Comparison of ENCODE assay signal across 19 mouse cellular contexts in genomic region chr2:92411705-92412104, GRCm38 (mm10). TPM values are rescaled to one million over a fixed set of nuclear protein-coding genes. Genes with fewer than 3 reads are reported as not detected.
DNase-seq lines count a peak whose midpoint lies in the region; ATAC-seq and TF ChIP-seq lines count a peak whose summit lies in the region.
"Had no signal": no experiment of that assay in that cellular context is flagged by ENCODE, and none has a peak within 500 bp of the region (broad histone marks: within the 10 kb centered on the region; RNA-seq: fewer than 3 reads in every experiment).

No protein-coding gene starts in this region.

- no peaks in the 10 kb centered on the region for H3K9me3 ChIP-seq in kidney, embryonic 14.5 days (ENCODE audit: control insufficient read depth, low read length)
- no peaks in the 10 kb centered on the region for H3K9me3 ChIP-seq in liver, postnatal 0 days (ENCODE audit: low read length)
- H3K9me3 ChIP-seq in hindbrain, embryonic 10.5 days: no peaks in the 10 kb centered on the region
- H3K9me3 ChIP-seq: heart, embryonic 12.5 days; limb, embryonic 15.5 days; midbrain, embryonic 15.5 days had no signal

- H3K4me1 ChIP-seq in kidney, embryonic 14.5 days (ENCODE audit: control insufficient read depth, insufficient read depth, low read length): no peaks in the 10 kb centered on the region
- H3K4me1 ChIP-seq in liver, postnatal 0 days (ENCODE audit: insufficient read depth): no peaks in the 10 kb centered on the region
- no peaks in the 10 kb centered on the region for H3K4me1 ChIP-seq in hindbrain, embryonic 10.5 days (replicated peaks)
- H3K4me1 ChIP-seq: heart, embryonic 12.5 days; limb, embryonic 15.5 days; midbrain, embryonic 15.5 days had no signal

- H3K27ac ChIP-seq in kidney, embryonic 14.5 days (ENCODE audit: low read depth, low read length): no peak overlapping the region
- no peak overlapping the region for H3K27ac ChIP-seq in liver, postnatal 0 days (ENCODE audit: low read depth)
- H3K27ac ChIP-seq in hindbrain, embryonic 10.5 days: no peak overlapping the region
- H3K27ac ChIP-seq: hindbrain, postnatal 0 days; kidney, postnatal 0 days; limb, embryonic 15.5 days; midbrain, embryonic 15.5 days had no signal

- no peaks in the 10 kb centered on the region for H3K27me3 ChIP-seq in kidney, embryonic 14.5 days (ENCODE audit: control insufficient read depth, insufficient read depth, low read length)
- H3K27me3 ChIP-seq in liver, postnatal 0 days (ENCODE audit: insufficient read depth, low read length): no peaks in the 10 kb centered on the region
- H3K27me3 ChIP-seq in hindbrain, embryonic 10.5 days (ENCODE audit: insufficient read depth, poor library complexity, severe bottlenecking): no peaks in the 10 kb centered on the region
- H3K27me3 ChIP-seq: heart, embryonic 12.5 days; limb, embryonic 15.5 days; midbrain, embryonic 15.5 days had no signal

- no peak for TF ChIP-seq EP300 in liver, postnatal 0 days (IDR thresholded peaks at IDR 0.05; ENCODE audit: low read depth)

- peaks cover 90% of the 10 kb centered on the region for H3K36me3 ChIP-seq in kidney, embryonic 14.5 days (ENCODE audit: control insufficient read depth, insufficient read depth, low read length)
- H3K36me3 ChIP-seq in liver, postnatal 0 days (replicated peaks; ENCODE audit: insufficient read depth, low read length): peaks cover 82% of the 10 kb centered on the region
- H3K36me3 ChIP-seq in hindbrain, embryonic 10.5 days: peaks cover 98% of the 10 kb centered on the region

- ATAC-seq in kidney, embryonic 14.5 days (ENCODE audit: low FRiP score, low TSS enrichment): no peak
- ATAC-seq in liver, postnatal 0 days: 0 out of 2 replicates have a peak, but pooled peaks have one; percentile 5
- ATAC-seq: hindbrain, postnatal 0 days; midbrain, embryonic 15.5 days had no signal

- no peak overlapping the region for H3K4me3 ChIP-seq in kidney, embryonic 14.5 days (ENCODE audit: low read length)
- no peak overlapping the region for H3K4me3 ChIP-seq in liver, postnatal 0 days (ENCODE audit: low read depth, low read length)
- H3K4me3 ChIP-seq in hindbrain, embryonic 10.5 days: no peak overlapping the region
- H3K4me3 ChIP-seq: heart, embryonic 12.5 days; limb, embryonic 15.5 days; midbrain, embryonic 15.5 days had no signal

- DNase-seq in adrenal gland, adult 2 months: peak; percentile 32
- no peak for DNase-seq in adrenal gland, adult 18-20 months (ENCODE audit: low spot score in 2 of 2)
- DNase-seq in kidney, adult 18-20 months: peak; percentile 60
- DNase-seq in liver, postnatal 0 days: peak; percentile 29
- no peak for DNase-seq in liver
- DNase-seq in cerebellum, postnatal 36 days: peak; percentile 79 to 85
- DNase-seq in hindbrain, embryonic 10.5 days (ENCODE audit: low spot score): no peak
- DNase-seq: adrenal gland, postnatal 25 days; gastrocnemius, postnatal 25 days; lung, embryonic 14.5 days; right cerebral cortex, adult 18-20 months; thymus, adult 18-20 months had no signal

- no peak overlapping the region for H3K4me2 ChIP-seq in kidney, embryonic 14.5 days (replicated peaks; ENCODE audit: low read depth, low read length)
- no peak overlapping the region for H3K4me2 ChIP-seq in liver, postnatal 0 days (ENCODE audit: low read depth, low read length)
- H3K4me2 ChIP-seq: heart, embryonic 12.5 days; limb, embryonic 15.5 days; lung, embryonic 14.5 days; midbrain, embryonic 15.5 days had no signal

- no peak overlapping the region for H3K9ac ChIP-seq in kidney, embryonic 14.5 days (ENCODE audit: low read depth, low read length)
- H3K9ac ChIP-seq in liver, postnatal 0 days (replicated peaks): no peak overlapping the region
- H3K9ac ChIP-seq: heart, embryonic 12.5 days; limb, embryonic 15.5 days; lung, embryonic 14.5 days; midbrain, embryonic 15.5 days had no signal

- no peak for TF ChIP-seq CTCF in liver, postnatal 0 days (IDR thresholded peaks at IDR 0.05; ENCODE audit: low read depth)

- WGBS in kidney, embryonic 14.5 days: 93% methylated on average over 10 of the region's 10 CpGs
- whole genome bisulfite sequencing in liver, postnatal 0 days (ENCODE audit: insufficient replicate concordance): 86% methylated on average over 10 of the region's 10 CpGs
- 93% methylated on average over 10 of the region's 10 CpGs for WGBS in hindbrain, embryonic 10.5 days

RNA-seq across cellular contexts. Expression of gene Mapk8ip1, which starts 10.6 kb away (rescaled TPM):
- total RNA-seq in adrenal gland, adult 2 months (2021): 10 to 100 TPM; 30.2 to 34.9 TPM
- 60.9 and 67.1 TPM in 2 replicates for polyA plus RNA-seq in adrenal gland, adult 2 months (2012; rRNA removed)
- 10 to 100 TPM; 29.6 to 32.3 TPM for total RNA-seq in adrenal gland, adult 18-20 months (2021)
- 15.6 and 20.8 TPM in 2 replicates for polyA plus RNA-seq in kidney, embryonic 14.5 days (2014; fragmentation: Nextera tagmentation; extraction: Ambion mirVana)
- 2.6 and 2.8 TPM in 2 replicates for polyA plus RNA-seq in liver, postnatal 0 days (2015; fragmentation: Nextera tagmentation; extraction: Ambion mirVana)
- 55.0 and 75.5 TPM in 2 replicates for polyA plus RNA-seq in hindbrain, embryonic 10.5 days (2016; fragmentation: Nextera tagmentation; extraction: Ambion mirVana)

RNA-seq across cellular contexts. Expression of gene Cry2, which starts 22.1 kb away (rescaled TPM):
- total RNA-seq in adrenal gland, adult 2 months (2021): 10 to 100 TPM; 32.9 to 45.1 TPM
- polyA plus RNA-seq in adrenal gland, adult 2 months (2012; rRNA removed): 27.6 and 53.8 TPM in 2 replicates
- total RNA-seq in adrenal gland, adult 18-20 months (2021): 10 to 100 TPM; 20.6 to 46.2 TPM
- 13.8 and 21.3 TPM in 2 replicates for polyA plus RNA-seq in kidney, embryonic 14.5 days (2014; fragmentation: Nextera tagmentation; extraction: Ambion mirVana)
- 9.6 and 11.9 TPM in 2 replicates for polyA plus RNA-seq in liver, postnatal 0 days (2015; fragmentation: Nextera tagmentation; extraction: Ambion mirVana)
- 26.0 and 31.7 TPM in 2 replicates for polyA plus RNA-seq in hindbrain, embryonic 10.5 days (2016; fragmentation: Nextera tagmentation; extraction: Ambion mirVana)

RNA-seq across cellular contexts. Expression of gene 1700029I15Rik, which starts 29.4 kb away (rescaled TPM):
- total RNA-seq in adrenal gland, adult 2 months (2021): 10 to 100 TPM in 1 of 2 experiments, 1 to 10 TPM in 1; 4.9 to 14.6 TPM
- 10.5 and 15.0 TPM in 2 replicates for polyA plus RNA-seq in adrenal gland, adult 2 months (2012; rRNA removed)
- 10 to 100 TPM in 1 of 2 experiments, 1 to 10 TPM in 1; 6.6 to 15.3 TPM for total RNA-seq in adrenal gland, adult 18-20 months (2021)
- polyA plus RNA-seq in kidney, embryonic 14.5 days (2014; fragmentation: Nextera tagmentation; extraction: Ambion mirVana): 2.1 and 2.5 TPM in 2 replicates
- 1.9 and 2.1 TPM in 2 replicates for polyA plus RNA-seq in liver, postnatal 0 days (2015; fragmentation: Nextera tagmentation; extraction: Ambion mirVana)
- polyA plus RNA-seq in hindbrain, embryonic 10.5 days (2016; fragmentation: Nextera tagmentation; extraction: Ambion mirVana): 3.3 and 4.3 TPM in 2 replicates

RNA-seq across cellular contexts. Expression of gene Large2, which starts 37.0 kb away (rescaled TPM):
- 1 to 10 TPM in 1 of 2 experiments, under 1 TPM in 1; 0.45 to 1.4 TPM for total RNA-seq in adrenal gland, adult 2 months (2021)
- 1.3 and 2.2 TPM in 2 replicates for polyA plus RNA-seq in adrenal gland, adult 2 months (2012; rRNA removed)
- total RNA-seq in adrenal gland, adult 18-20 months (2021): 1 to 10 TPM in 1 of 2 experiments, not detected in 1; 2.7 TPM
- polyA plus RNA-seq in kidney, embryonic 14.5 days (2014; fragmentation: Nextera tagmentation; extraction: Ambion mirVana): 24.0 and 33.3 TPM in 2 replicates
- 2.7 and 3.5 TPM in 2 replicates for polyA plus RNA-seq in liver, postnatal 0 days (2015; fragmentation: Nextera tagmentation; extraction: Ambion mirVana)
- 7.8 and 12.5 TPM in 2 replicates for polyA plus RNA-seq in hindbrain, embryonic 10.5 days (2016; fragmentation: Nextera tagmentation; extraction: Ambion mirVana)
- total RNA-seq: MEL had no signal

RNA-seq across cellular contexts. Expression of gene Pex16, which starts 37.2 kb away (rescaled TPM):
- 100 to 1,000 TPM; 102 to 212 TPM for total RNA-seq in adrenal gland, adult 2 months (2021)
- polyA plus RNA-seq in adrenal gland, adult 2 months (2012; rRNA removed): 199 and 254 TPM in 2 replicates
- 100 to 1,000 TPM in 1 of 2 experiments, 10 to 100 TPM in 1; 90.6 to 183 TPM for total RNA-seq in adrenal gland, adult 18-20 months (2021)
- polyA plus RNA-seq in kidney, embryonic 14.5 days (2014; fragmentation: Nextera tagmentation; extraction: Ambion mirVana): 21.3 and 22.7 TPM in 2 replicates
- 90.6 and 95.6 TPM in 2 replicates for polyA plus RNA-seq in liver, postnatal 0 days (2015; fragmentation: Nextera tagmentation; extraction: Ambion mirVana)
- 26.0 and 30.1 TPM in 2 replicates for polyA plus RNA-seq in hindbrain, embryonic 10.5 days (2016; fragmentation: Nextera tagmentation; extraction: Ambion mirVana)

Comparison
In these comparisons a context has a peak if more than half of its experiments do, and no peak if none do; other contexts are left out.
1. DNase-seq: peak in adrenal gland, adult 2 months (single experiment), kidney, adult 18-20 months (single experiment), liver, postnatal 0 days (single experiment) and cerebellum, postnatal 36 days (2 of 2); none in adrenal gland, adult 18-20 months (0 of 2), liver (single experiment) and hindbrain, embryonic 10.5 days (single experiment).